8 mouse cellular contexts compared by ENCODE assay signal in genomic region chr15:85037343-85037690, GRCm38 (mm10). TPM values are rescaled to one million over a fixed set of nuclear protein-coding genes. Genes with fewer than 3 reads are reported as not detected.
A peak's percentile ranks its signal among the peaks of the same experiment; 100 is the strongest.
DNase-seq lines count a peak whose midpoint lies in the region; ATAC-seq and TF ChIP-seq lines count a peak whose summit lies in the region.

No protein-coding gene starts in this region.

- no peaks in the 10 kb centered on the region for H3K9me3 ChIP-seq in erythroblast, embryonic 14.5 days (ENCODE audit: control insufficient read depth, low read length)
- H3K9me3 ChIP-seq in liver, embryonic 11.5 days (ENCODE audit: control insufficient read depth, low read length), result no peaks in the 10 kb centered on the region

- 2% methylated on average over 8 of the region's 8 CpGs for WGBS in thymus, adult 2 months
- WGBS in liver, embryonic 11.5 days, result 5% methylated on average over 8 of the region's 8 CpGs

- TF ChIP-seq POLR2A in thymus, adult 2 months (IDR thresholded peaks at IDR 0.05; ENCODE audit: control insufficient read depth, extremely low read depth, insufficient read depth, low read length, poor library complexity), result no peak

- no peak for ATAC-seq in erythroblast, adult 5-6 weeks (replicated peaks; ENCODE audit: low FRiP score, poor library complexity, severe bottlenecking)
- ATAC-seq in liver, embryonic 11.5 days (replicated peaks; ENCODE audit: low FRiP score), result no peak

- H3K9ac ChIP-seq in liver, embryonic 11.5 days (ENCODE audit: low read depth, low read length), result peak overlapping the region; percentile 88

- TF ChIP-seq CTCF in thymus, adult 2 months (IDR thresholded peaks at IDR 0.05; ENCODE audit: borderline replicate concordance, control insufficient read depth, extremely low read depth, insufficient read depth, low read length, poor library complexity), result no peak

- no peak for DNase-seq in thymus, adult 2 months
- no peak for DNase-seq in thymus, postnatal 10 days (ENCODE audit: low spot score in 2 of 2)
- no peak for DNase-seq in liver, embryonic 11.5 days (ENCODE audit: low spot score)
- DNase-seq in urinary bladder, adult 2 months (ENCODE audit: low spot score), result no peak
- DNase-seq in right cerebral cortex, postnatal 25 days, result no peak
- DNase-seq in kidney, adult 8-10 months, result no peak

- peaks cover 3% of the 10 kb centered on the region for H3K27me3 ChIP-seq in erythroblast, embryonic 14.5 days (ENCODE audit: control insufficient read depth)
- H3K27me3 ChIP-seq in thymus, adult 2 months (ENCODE audit: control insufficient read depth, insufficient read depth, low read length), result no peaks in the 10 kb centered on the region
- no peaks in the 10 kb centered on the region for H3K27me3 ChIP-seq in liver, embryonic 11.5 days (replicated peaks; ENCODE audit: control insufficient read depth, insufficient read depth, low read length)

- H3K4me1 ChIP-seq in erythroblast, embryonic 14.5 days (ENCODE audit: control insufficient read depth), result peaks cover 46% of the 10 kb centered on the region
- H3K4me1 ChIP-seq in thymus, adult 2 months (replicated peaks; ENCODE audit: control insufficient read depth, insufficient read depth, low read length), result peaks cover 19% of the 10 kb centered on the region
- H3K4me1 ChIP-seq in liver, embryonic 11.5 days (replicated peaks; ENCODE audit: control insufficient read depth, insufficient read depth, low read length), result peaks cover 12% of the 10 kb centered on the region

- H3K4me3 ChIP-seq in erythroblast, embryonic 14.5 days (replicated peaks), result peak overlapping the region; percentile 85
- peak overlapping the region; percentile 57 for H3K4me3 ChIP-seq in thymus, adult 2 months (ENCODE audit: control insufficient read depth, insufficient read depth, low read length)
- peak overlapping the region; percentile 82 for H3K4me3 ChIP-seq in liver, embryonic 11.5 days (ENCODE audit: low read depth, low read length)

- no peak overlapping the region for H3K27ac ChIP-seq in thymus, adult 2 months (ENCODE audit: control insufficient read depth, insufficient read depth, low read length)
- H3K27ac ChIP-seq in liver, embryonic 11.5 days (ENCODE audit: low read depth, low read length), result peak overlapping the region; percentile 32; the same call in 1 of the 2 replicates

- peak overlapping the region; percentile 94 for H3K4me2 ChIP-seq in liver, embryonic 11.5 days

- peaks cover 12% of the 10 kb centered on the region for H3K36me3 ChIP-seq in erythroblast, embryonic 14.5 days (ENCODE audit: control insufficient read depth)
- H3K36me3 ChIP-seq in thymus, adult 2 months (ENCODE audit: control insufficient read depth, insufficient read depth, low read length), result no peaks in the 10 kb centered on the region
- H3K36me3 ChIP-seq in liver, embryonic 11.5 days (ENCODE audit: control insufficient read depth, insufficient read depth, low read length), result no peaks in the 10 kb centered on the region

RNA-seq across cellular contexts. Expression of gene Fam118a, which starts 8.6 kb away (rescaled TPM):
- 0.21 and 0.42 TPM in 2 replicates for polyA plus RNA-seq in erythroblast, embryonic 14.5 days (2012)
- 0.84 TPM in 1 of 2 replicates, not detected in the other for total RNA-seq in erythroblast, adult 5-6 weeks (2015; ENCODE audit: low replicate concordance)
- total RNA-seq in erythroblast, adult 5-6 weeks (2017; ENCODE audit: low replicate concordance), result 1.3 and 5.0 TPM in 2 replicates
- 6.8 TPM in 2 replicates for polyA plus RNA-seq in thymus, adult 2 months (2012; rRNA removed)
- polyA plus RNA-seq in liver, embryonic 11.5 days (2014; fragmentation: Nextera tagmentation; extraction: Ambion mirVana), result 17.0 and 19.6 TPM in 2 replicates
- 45.2 and 45.9 TPM in 2 replicates for polyA plus RNA-seq in urinary bladder, adult 2 months (2012; rRNA removed)

RNA-seq across cellular contexts. Expression of gene Upk3a, which starts 20.4 kb away (rescaled TPM):
- polyA plus RNA-seq in erythroblast, embryonic 14.5 days (2012), result not detected in 2 replicates
- total RNA-seq in erythroblast, adult 5-6 weeks (2015; ENCODE audit: low replicate concordance), result not detected in 2 replicates
- total RNA-seq in erythroblast, adult 5-6 weeks (2017; ENCODE audit: low replicate concordance), result not detected in 2 replicates
- 2.8 and 4.7 TPM in 2 replicates for polyA plus RNA-seq in thymus, adult 2 months (2012; rRNA removed)
- polyA plus RNA-seq in liver, embryonic 11.5 days (2014; fragmentation: Nextera tagmentation; extraction: Ambion mirVana), result not detected in 2 replicates
- 1,094 and 1,493 TPM in 2 replicates for polyA plus RNA-seq in urinary bladder, adult 2 months (2012; rRNA removed)

RNA-seq across cellular contexts. Expression of gene 5031439G07Rik, which starts 49.0 kb away (rescaled TPM):
- polyA plus RNA-seq in erythroblast, embryonic 14.5 days (2012), result 0.57 and 0.63 TPM in 2 replicates
- 5.6 and 6.0 TPM in 2 replicates for total RNA-seq in erythroblast, adult 5-6 weeks (2015; ENCODE audit: low replicate concordance)
- 5.4 and 5.7 TPM in 2 replicates for total RNA-seq in erythroblast, adult 5-6 weeks (2017; ENCODE audit: low replicate concordance)
- polyA plus RNA-seq in thymus, adult 2 months (2012; rRNA removed), result 15.9 and 19.6 TPM in 2 replicates
- polyA plus RNA-seq in liver, embryonic 11.5 days (2014; fragmentation: Nextera tagmentation; extraction: Ambion mirVana), result 4.6 and 5.5 TPM in 2 replicates
- 21.5 and 28.5 TPM in 2 replicates for polyA plus RNA-seq in urinary bladder, adult 2 months (2012; rRNA removed)

Comparison
In these comparisons a context has a peak if more than half of its experiments do, and no peak if none do; other contexts are left out.
1. RNA of gene Upk3a, which starts 20.4 kb away (polyA plus RNA-seq): 1,094 to 1,493 TPM in urinary bladder, adult 2 months; 2.8 to 4.7 TPM in thymus, adult 2 months, not detected in erythroblast, embryonic 14.5 days and not detected in liver, embryonic 11.5 days; every median in the first group is over 100 times any median in the second.
2. Peak in every context shown above with its lines, with median percentiles within 50 percentile points of each other: H3K4me3 ChIP-seq.